Mouse (Mus musculus) spleen, postnatal 4 days (tissue): Measurements from ENCODE around the gene Popdc3.
"Not testable (repeated sequence)": the region's sequence is repeated elsewhere in the genome, so short reads cannot be mapped to it uniquely, and the experiment has no call there.

Experiments
- DNase-seq, 2 experiments: peaks; one replicate each; pipeline ENCODE4 v3.0.0; 2022; ENCODE audit warnings: low spot score in 2 of 2

Popdc3 gene

GRCm38 (mm10) chr10:45177798-45178197 is at the start of gene Popdc3:
Gene Popdc3, plus strand, starts transcription at chr10:45178098.
- not testable (repeated sequence) for DNase-seq

- DNase-seq = no peak
Observed at GRCm38 (mm10) chr10:45129105-45129504, 48.8 kb upstream of the Popdc3 start.

- peak in 1 of 2 experiments; percentile 30 for DNase-seq
Observed at GRCm38 (mm10) chr10:45130004-45130403, 47.9 kb upstream of the Popdc3 start.

GRCm38 (mm10) chr10:45132371-45132770 is 45.5 kb upstream of the Popdc3 start:
- peak; percentile 43 to 78 for DNase-seq

- no peak for DNase-seq
Observed at GRCm38 (mm10) chr10:45136806-45137205, 41.1 kb upstream of the Popdc3 start.

GRCm38 (mm10) chr10:45139910-45140309 is 38.0 kb upstream of the Popdc3 start:
- no peak for DNase-seq

- DNase-seq = no peak
Observed at GRCm38 (mm10) chr10:45140474-45141212, 37.3 kb upstream of the Popdc3 start.

- DNase-seq = no peak
Observed at GRCm38 (mm10) chr10:45142359-45142758, 35.5 kb upstream of the Popdc3 start.

- DNase-seq = no peak
Observed at GRCm38 (mm10) chr10:45144038-45144817, 33.7 kb upstream of the Popdc3 start.

GRCm38 (mm10) chr10:45146821-45147220 is 31.1 kb upstream of the Popdc3 start:
- no peak for DNase-seq

- DNase-seq = no peak
Observed at GRCm38 (mm10) chr10:45151137-45151536, 26.8 kb upstream of the Popdc3 start.

GRCm38 (mm10) chr10:45151771-45152692 is 25.9 kb upstream of the Popdc3 start:
- no peak for DNase-seq

GRCm38 (mm10) chr10:45154557-45155060 is 23.3 kb upstream of the Popdc3 start:
- no peak for DNase-seq

- no peak for DNase-seq
Observed at GRCm38 (mm10) chr10:45165851-45166250, 12.0 kb upstream of the Popdc3 start.

- DNase-seq = no peak
Observed at GRCm38 (mm10) chr10:45173927-45174326, 4.0 kb upstream of the Popdc3 start.

- no peak for DNase-seq
Observed at GRCm38 (mm10) chr10:45174345-45174744, 3.6 kb upstream of the Popdc3 start.

GRCm38 (mm10) chr10:45180677-45181326 is 2.9 kb downstream of the Popdc3 start:
- peak in 1 of 2 experiments; percentile 34 for DNase-seq

GRCm38 (mm10) chr10:45181344-45181743 is 3.4 kb downstream of the Popdc3 start:
- DNase-seq = peak in 1 of 2 experiments; percentile 11

GRCm38 (mm10) chr10:45185457-45185856 is 7.6 kb downstream of the Popdc3 start:
- no peak for DNase-seq

GRCm38 (mm10) chr10:45193330-45194310 is 15.7 kb downstream of the Popdc3 start:
- DNase-seq = no peak
